Mouse (Mus musculus) right cerebral cortex, adult 2 months (tissue): ENCODE results near the gene Dntt.

Experiments used
- DNase-seq, 2 experiments: peaks; one replicate each; pipeline ENCODE4 v3.0.0; 2021 to 2022; ENCODE audit warnings: low spot score in 2 of 2

Gene Dntt

GRCm38 (mm10) chr19:41071500-41071899 is 42.4 kb downstream of the Dntt start:
- DNase-seq: peak; percentile 91 to 96

GRCm38 (mm10) chr19:41073746-41074455 is 44.8 kb downstream of the Dntt start:
- DNase-seq: no peak

- no peak for DNase-seq
Measured at GRCm38 (mm10) chr19:41076906-41077305, 47.8 kb downstream of the Dntt start, which contains the start of gene Opalin. Opalin (minus strand) TSS chr19:41077113.

- no peak for DNase-seq
Measured at GRCm38 (mm10) chr19:41081589-41081988, 52.5 kb downstream of the Dntt start.

GRCm38 (mm10) chr19:41083646-41084045 is 54.6 kb downstream of the Dntt start:
- DNase-seq: no peak

- peak in 1 of 2 experiments; percentile 10 for DNase-seq
Measured at GRCm38 (mm10) chr19:41086289-41086688, 57.2 kb downstream of the Dntt start.

- DNase-seq: peak; percentile 87 to 91
Measured at GRCm38 (mm10) chr19:41086700-41087099, 57.6 kb downstream of the Dntt start.

- no peak for DNase-seq
Measured at GRCm38 (mm10) chr19:41087901-41088300, 58.8 kb downstream of the Dntt start.

GRCm38 (mm10) chr19:41088491-41088890 is 59.4 kb downstream of the Dntt start:
- no peak for DNase-seq

GRCm38 (mm10) chr19:41089833-41090232 is 60.8 kb downstream of the Dntt start:
- DNase-seq: peak; percentile 78 to 80

GRCm38 (mm10) chr19:41091901-41092300 is 62.8 kb downstream of the Dntt start:
- no peak for DNase-seq

GRCm38 (mm10) chr19:41097038-41097437 is 68.0 kb downstream of the Dntt start:
- DNase-seq: no peak

- no peak for DNase-seq
Measured at GRCm38 (mm10) chr19:41100863-41101262, 71.8 kb downstream of the Dntt start.

GRCm38 (mm10) chr19:41101390-41101789 is 72.3 kb downstream of the Dntt start:
- DNase-seq: peak; percentile 31 to 67

- peak; percentile 51 to 61 for DNase-seq
Measured at GRCm38 (mm10) chr19:41104922-41105321, 75.8 kb downstream of the Dntt start.

- no peak for DNase-seq
Measured at GRCm38 (mm10) chr19:41107530-41107929, 78.5 kb downstream of the Dntt start.

GRCm38 (mm10) chr19:41108666-41109065 is 79.6 kb downstream of the Dntt start:
- DNase-seq: no peak
